Mouse (Mus musculus) cerebellum, postnatal 4 days (tissue): Measurements from ENCODE around the gene Ciart.
"Not testable (repeated sequence)": the region's sequence is repeated elsewhere in the genome, so short reads cannot be mapped to it uniquely, and the experiment has no call there.

Experiments used
- DNase-seq, 2 experiments: peaks; one replicate each; pipeline ENCODE4 v3.0.0; 2022; ENCODE audit warnings: low spot score in 2 of 2, mixed read lengths in 1 of 2

The Ciart gene

GRCm38 (mm10) chr3:95881979-95882815 is at the start of gene Ciart:
TSS of gene Ciart (minus strand) at chr3:95882251.
- peak; percentile 87 to 90 for DNase-seq

GRCm38 (mm10) chr3:95931471-95931870 is 49.4 kb upstream of the Ciart start:
- DNase-seq = no peak

DNA sequence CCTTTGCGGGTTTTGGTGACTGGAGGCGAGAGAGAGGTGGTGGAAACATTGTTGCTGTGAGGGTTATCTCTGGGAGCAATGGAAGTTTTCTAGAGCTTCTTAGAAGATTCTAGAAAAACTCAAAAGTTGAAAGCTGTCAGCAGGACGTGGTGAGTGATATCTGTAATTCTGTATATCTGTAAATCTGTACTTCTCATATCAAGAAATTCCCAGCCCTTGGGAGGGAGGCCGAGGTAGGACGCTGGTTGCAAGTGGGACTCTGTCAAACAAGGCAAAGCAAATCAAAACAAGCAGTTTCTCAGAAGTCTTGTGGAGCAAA is 48.4 kb upstream of the Ciart start:
- no peak for DNase-seq

GRCm38 (mm10) chr3:95929581-95930470 is 47.8 kb upstream of the Ciart start:
- peak in 1 of 2 experiments; percentile 49 for DNase-seq

- peak; percentile 94 to 97 for DNase-seq
Measured at GRCm38 (mm10) chr3:95928658-95929503, 46.8 kb upstream of the Ciart start, which contains the start of gene Anp32e. TSS of gene Anp32e (plus strand) at chr3:95929246.

DNA sequence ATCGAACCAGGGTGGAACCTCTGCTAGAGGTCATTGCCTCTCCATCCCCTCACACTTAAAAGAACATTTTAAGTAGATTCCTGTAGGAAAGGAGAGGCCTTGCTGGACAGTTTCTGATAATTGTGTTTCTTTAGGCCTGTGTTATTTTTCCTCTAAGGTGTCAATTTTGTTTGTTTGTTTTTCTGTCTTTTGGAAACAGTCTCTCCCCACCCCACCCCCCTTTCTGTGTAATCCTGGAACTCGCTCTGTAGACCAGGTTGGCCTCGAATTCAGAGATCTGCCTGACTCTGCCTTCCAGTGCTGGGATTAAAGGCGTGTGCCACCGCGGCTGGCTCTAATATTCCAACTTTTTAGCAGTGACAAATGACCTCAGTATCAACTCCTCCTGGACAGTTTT is 46.2 kb upstream of the Ciart start:
- DNase-seq = no peak

GRCm38 (mm10) chr3:95925087-95925486 is 43.0 kb upstream of the Ciart start:
- DNase-seq = no peak

GRCm38 (mm10) chr3:95924185-95924584 is 42.1 kb upstream of the Ciart start:
- DNase-seq = no peak

DNA sequence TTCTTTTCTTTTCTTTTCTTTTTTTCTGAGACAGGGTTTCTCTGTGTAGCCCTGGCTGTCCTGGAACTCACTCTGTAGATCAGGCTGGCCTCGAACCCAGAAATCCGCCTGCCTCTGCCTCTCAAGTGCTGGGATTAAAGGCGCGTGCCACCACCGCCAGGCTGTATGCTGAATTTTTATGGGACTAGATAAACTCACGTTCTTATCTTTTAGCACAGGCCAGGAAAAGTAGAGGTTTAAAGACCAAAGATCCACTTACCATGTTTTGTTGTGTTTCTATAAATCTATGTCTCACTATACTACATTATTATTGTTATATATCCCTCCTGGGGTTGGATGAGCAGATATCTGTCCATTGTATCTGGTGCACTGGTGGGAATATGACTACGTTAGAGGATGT is 41.4 kb upstream of the Ciart start:
- not testable (repeated sequence) for DNase-seq

- DNase-seq = not testable (repeated sequence)
Measured at GRCm38 (mm10) chr3:95920532-95920931, 38.5 kb upstream of the Ciart start.

- no peak for DNase-seq
Measured at GRCm38 (mm10) chr3:95916760-95917159, 34.7 kb upstream of the Ciart start.

GRCm38 (mm10) chr3:95914706-95915105 is 32.7 kb upstream of the Ciart start:
- no peak for DNase-seq

- DNase-seq = no peak
Measured at GRCm38 (mm10) chr3:95907613-95908012, 25.6 kb upstream of the Ciart start.

- DNase-seq = peak in 1 of 2 experiments; percentile 38
Measured at GRCm38 (mm10) chr3:95906860-95907259, 24.8 kb upstream of the Ciart start.

GRCm38 (mm10) chr3:95905940-95906492 is 24.0 kb upstream of the Ciart start:
- peak in 1 of 2 experiments; percentile 44 for DNase-seq

DNA sequence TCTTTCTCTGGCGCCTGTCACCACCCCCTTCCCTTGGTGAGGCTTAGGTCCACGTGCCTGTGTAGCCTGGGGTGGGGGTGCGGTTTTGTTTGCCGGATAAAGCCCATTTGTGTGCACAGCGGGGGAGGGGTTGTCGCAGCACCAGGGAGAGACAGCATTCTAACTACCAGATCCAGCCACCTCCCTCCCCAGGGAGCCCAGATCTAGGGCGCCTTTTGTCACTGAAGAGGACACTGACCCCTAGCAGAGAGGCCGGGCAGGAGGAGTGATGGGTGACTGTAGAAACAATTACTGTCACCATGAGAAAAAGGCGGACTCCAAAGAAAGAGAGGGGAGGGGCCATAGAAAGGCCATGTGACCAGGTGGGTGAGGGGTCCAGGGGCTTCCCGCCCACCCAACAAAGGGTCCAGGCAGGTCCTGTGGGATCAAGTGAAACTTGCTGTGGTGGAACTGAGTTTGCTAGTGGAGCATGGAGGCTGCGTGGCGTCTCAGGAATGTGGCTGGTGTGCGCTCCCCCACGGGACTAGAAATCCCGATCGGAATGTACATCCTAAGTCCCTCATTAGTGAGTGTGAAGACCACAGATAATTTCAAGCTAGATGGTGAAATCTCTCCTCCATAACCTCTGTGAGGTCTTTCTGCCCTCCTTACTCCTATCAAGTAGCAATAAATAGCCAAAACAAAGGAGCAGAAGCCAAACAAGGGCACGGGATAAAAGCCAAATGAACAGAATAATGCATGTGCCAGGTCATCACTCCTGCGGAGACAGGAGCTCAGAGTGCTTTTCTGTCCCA is 23.3 kb upstream of the Ciart start:
- DNase-seq = no peak

- no peak for DNase-seq
Measured at GRCm38 (mm10) chr3:95904568-95904967, 22.5 kb upstream of the Ciart start, which contains the start of gene Car14. TSS of gene Car14 (minus strand) at chr3:95904691.

- DNase-seq = no peak
Measured at GRCm38 (mm10) chr3:95903753-95904502, 21.9 kb upstream of the Ciart start.

- no peak for DNase-seq
Measured at GRCm38 (mm10) chr3:95902643-95903042, 20.6 kb upstream of the Ciart start.

GRCm38 (mm10) chr3:95902373-95902625 is 20.2 kb upstream of the Ciart start:
- DNase-seq = no peak
